Mouse (Mus musculus): ENCODE measurements around the gene Sp2. TPM values are rescaled to one million over a fixed set of nuclear protein-coding genes. Genes with fewer than 3 reads are reported as not detected.

Sp2 gene
- polyA plus RNA-seq, 1 experiment from 2014 or later, result 13.0 TPM

DNA sequence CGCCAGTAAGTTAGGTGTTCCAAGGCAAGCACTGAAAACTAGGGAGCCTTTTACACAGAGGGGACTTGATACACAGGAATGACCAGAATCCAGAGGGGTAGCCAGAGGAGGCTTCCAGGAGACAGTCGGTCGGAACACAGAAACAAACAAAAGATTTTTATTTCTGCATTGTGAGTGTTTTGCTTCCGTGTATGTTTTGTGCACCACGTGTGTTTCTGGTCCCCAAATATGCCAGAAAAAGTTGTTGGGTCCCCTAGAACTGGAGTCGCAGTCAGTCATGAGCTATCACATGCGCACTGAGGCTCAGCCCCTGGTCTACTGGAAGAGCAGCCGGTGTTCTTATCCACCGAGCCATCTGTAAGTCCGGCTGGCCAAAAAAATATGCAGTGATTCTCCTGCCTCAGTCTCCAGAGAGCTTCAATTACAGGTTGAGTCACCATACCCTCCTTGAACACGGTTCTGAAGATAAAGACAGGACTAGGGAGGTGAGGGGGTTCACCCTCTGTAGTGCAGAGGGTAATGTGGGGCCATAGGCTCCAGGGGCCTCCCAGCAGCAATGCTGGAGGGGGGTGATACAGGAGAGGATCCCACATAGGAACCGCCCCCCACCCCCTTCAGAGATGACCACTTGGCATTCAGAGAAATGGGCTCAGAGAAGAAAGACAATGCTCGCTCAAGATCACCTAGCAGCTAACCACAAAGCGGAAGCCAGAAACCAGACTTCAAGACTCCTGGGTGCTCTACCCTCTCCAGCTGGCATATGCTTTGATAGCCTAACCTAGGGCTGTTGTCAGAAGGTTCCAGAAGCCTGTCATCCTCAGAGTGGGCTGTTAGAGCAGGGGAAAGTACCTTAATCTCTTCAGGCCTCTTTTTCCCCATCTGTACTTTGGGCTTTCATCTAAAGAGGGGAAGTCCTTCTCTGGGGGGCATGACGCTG is 13.3 kb upstream of the Sp2 start:
- no peak for TF ChIP-seq CTCF (IDR thresholded peaks at IDR 0.05)
- DNase-seq (ENCODE audit: low read depth, low spot score) (no peak), ATAC-seq (no peak)
- H3K27me3 ChIP-seq, result peaks cover 4% of the 10 kb centered on the region
- in situ Hi-C loops (cut with MboI; ENCODE audit: low pct_unique_long_range_greater_than_20kb), result no loop called here
- CTCF ChIA-PET, result interaction anchor here (1.1 kb wide), 1 partner anchor 12 kb away, joined by 3 read pairs; no protein-coding TSS in a partner anchor
- POLR2A ChIA-PET, result interaction anchor here (0.5 kb wide), 1 partner anchor 35 kb away, joined by 4 read pairs; no protein-coding TSS in a partner anchor

GRCm38 (mm10) chr11:96995031-96995430 is 12.3 kb upstream of the Sp2 start:
- POLR2A ChIA-PET, result no interaction called here
- H3K27me3 ChIP-seq, result peaks cover 4% of the 10 kb centered on the region
- CTCF ChIA-PET, result no interaction called here
- DNase-seq (ENCODE audit: low read depth, low spot score) (no peak), ATAC-seq (no peak)
- no peak for TF ChIP-seq CTCF (IDR thresholded peaks at IDR 0.05)
- in situ Hi-C loops (cut with MboI; ENCODE audit: low pct_unique_long_range_greater_than_20kb), result no loop called here

- ATAC-seq (no peak), DNase-seq (ENCODE audit: low read depth, low spot score) (no peak)
- TF ChIP-seq CTCF (IDR thresholded peaks at IDR 0.05), result no peak
- peaks cover 4% of the 10 kb centered on the region for H3K27me3 ChIP-seq
- ChIA-PET POLR2A (no interaction called here), CTCF (interaction anchor here (1.0 to 1.1 kb wide), 2 partner anchors 11 to 37 kb away, joined by 4 to 5 read pairs; partner anchors contain the start of gene Scrn2)
- in situ Hi-C loops (cut with MboI; ENCODE audit: low pct_unique_long_range_greater_than_20kb), result no loop called here
Measured at GRCm38 (mm10) chr11:96992722-96993311, 10.1 kb upstream of the Sp2 start.

DNA sequence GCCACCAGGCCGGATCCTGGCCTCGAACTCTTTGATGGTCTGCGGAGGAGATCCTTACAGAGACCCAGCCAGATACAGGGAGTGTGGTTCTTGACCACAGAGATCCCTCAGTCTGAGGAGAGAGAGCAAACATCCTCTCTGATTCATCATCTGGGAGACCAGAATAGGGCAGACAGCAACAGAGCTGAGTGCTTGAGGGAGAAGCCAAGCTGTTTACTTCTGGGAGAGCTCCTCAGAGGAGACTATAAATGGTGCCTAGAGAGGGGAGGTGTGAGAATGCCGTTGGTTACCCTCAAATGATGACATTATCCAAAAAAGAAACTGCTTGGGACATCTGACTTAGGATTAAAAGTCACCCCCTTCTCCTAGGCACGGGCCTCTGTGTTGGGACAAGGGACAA is 8.7 kb upstream of the Sp2 start:
- ChIA-PET CTCF (no interaction called here), POLR2A (no interaction called here)
- in situ Hi-C loops (cut with MboI; ENCODE audit: low pct_unique_long_range_greater_than_20kb), result no loop called here
- no peak for TF ChIP-seq CTCF (IDR thresholded peaks at IDR 0.05)
- no peaks in the 10 kb centered on the region for H3K27me3 ChIP-seq
- DNase-seq (ENCODE audit: low read depth, low spot score), result no peak
- no peak for ATAC-seq

DNA sequence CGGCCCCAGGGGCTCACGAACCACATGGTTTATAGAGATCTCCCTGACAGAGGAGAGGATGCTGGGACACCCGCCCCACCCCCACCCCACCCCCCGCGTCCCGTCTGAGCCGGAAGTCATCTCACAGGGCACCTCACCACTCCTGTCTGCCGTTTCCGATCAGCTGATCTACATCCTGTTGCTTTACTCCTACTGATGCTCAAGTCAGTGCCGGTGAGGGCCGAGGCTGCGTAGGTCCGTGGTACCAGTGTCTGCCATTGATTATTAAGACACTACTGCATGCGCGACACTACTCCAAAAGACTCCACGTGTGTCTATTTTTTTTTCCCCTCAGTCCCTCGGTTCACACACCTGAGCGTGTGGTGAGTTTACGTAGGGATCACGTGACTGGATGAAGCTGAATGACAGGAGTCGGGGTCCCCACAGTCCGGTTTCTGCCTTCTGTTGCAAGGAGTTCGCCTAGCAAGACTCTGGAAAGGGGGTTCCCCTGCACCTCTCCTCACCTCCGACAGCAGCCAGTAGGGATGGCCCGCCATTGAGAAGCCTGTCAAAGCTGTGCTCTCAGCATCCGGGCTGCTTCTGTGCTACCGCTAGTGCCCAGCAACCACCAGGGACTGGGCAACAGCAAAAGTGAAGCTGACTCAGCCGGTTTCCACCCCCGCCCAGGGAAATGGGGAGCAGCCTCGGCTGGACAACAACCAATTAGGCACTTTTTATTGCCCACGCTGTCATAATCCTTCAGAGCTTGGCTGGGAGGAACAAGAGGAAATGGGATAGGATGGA is 5.3 kb upstream of the Sp2 start:
- ChIA-PET CTCF (no interaction called here), POLR2A (interaction anchor here (0.7 kb wide), 1 partner anchor 34 kb away, joined by 3 read pairs; no protein-coding TSS in a partner anchor)
- H3K27me3 ChIP-seq, result no peaks in the 10 kb centered on the region
- ATAC-seq (no peak), DNase-seq (ENCODE audit: low read depth, low spot score) (no peak)
- in situ Hi-C loops (cut with MboI; ENCODE audit: low pct_unique_long_range_greater_than_20kb), result loop anchor here (5.0 kb wide), 1 partner anchor 34 kb away; no protein-coding TSS in a partner anchor
- TF ChIP-seq CTCF (IDR thresholded peaks at IDR 0.05), result no peak

DNA sequence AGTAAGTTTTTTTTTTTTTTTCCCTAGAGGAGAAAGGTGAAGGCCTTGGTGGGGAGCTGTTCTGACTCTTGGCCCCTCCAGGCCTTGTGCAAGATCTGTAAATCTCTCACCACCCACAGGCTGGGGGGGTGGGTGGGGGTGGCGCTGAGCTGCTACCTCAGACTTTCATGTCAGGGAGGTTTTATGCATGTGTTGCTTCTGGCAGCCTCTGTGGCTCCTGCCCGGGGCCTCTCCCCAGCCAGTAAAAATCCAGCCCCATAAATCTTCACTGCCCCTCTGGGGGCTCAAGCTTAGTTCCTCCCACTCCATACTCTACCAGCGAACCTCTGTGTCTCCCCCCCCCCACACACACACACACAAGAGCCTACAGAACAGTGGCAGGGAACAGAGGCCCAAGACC is 3.7 kb upstream of the Sp2 start:
- in situ Hi-C loops (cut with MboI; ENCODE audit: low pct_unique_long_range_greater_than_20kb), result loop anchor here (5.0 kb wide), 1 partner anchor 36 kb away; no protein-coding TSS in a partner anchor
- no peak for DNase-seq (ENCODE audit: low read depth, low spot score)
- TF ChIP-seq CTCF (IDR thresholded peaks at IDR 0.05), result no peak
- no peaks in the 10 kb centered on the region for H3K27me3 ChIP-seq
- no peak for ATAC-seq
- ChIA-PET CTCF (interaction anchor here (2.2 kb wide), 1 partner anchor 36 kb away, joined by 9 read pairs; no protein-coding TSS in a partner anchor), POLR2A (no interaction called here)

DNA sequence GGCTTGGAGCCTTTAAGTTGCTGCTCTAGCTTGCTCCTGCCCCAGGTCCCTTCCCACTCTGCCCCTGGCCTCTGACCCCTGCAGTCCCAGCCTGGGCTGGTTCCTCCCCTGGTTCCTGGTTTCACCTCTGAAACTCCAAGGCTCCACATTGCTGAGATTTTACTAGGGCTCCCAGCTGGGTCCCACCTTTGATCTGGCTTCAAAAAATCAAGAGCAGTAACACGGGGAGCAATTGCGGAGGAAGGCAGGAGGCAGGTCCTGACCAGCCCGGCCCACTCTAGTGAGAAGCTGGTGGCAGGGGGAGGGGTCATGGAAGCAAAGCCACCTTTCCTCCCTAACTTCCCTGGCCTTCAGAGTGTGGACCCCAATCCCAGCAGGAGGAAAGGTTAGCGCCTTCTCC is 2.1 kb upstream of the Sp2 start:
- in situ Hi-C loops (cut with MboI; ENCODE audit: low pct_unique_long_range_greater_than_20kb), result loop anchor here (5.0 kb wide), 1 partner anchor 37 kb away; no protein-coding TSS in a partner anchor
- ChIA-PET CTCF (interaction anchor here (2.2 to 2.3 kb wide), 2 partner anchors 37 to 42 kb away, joined by 7 to 9 read pairs; no protein-coding TSS in a partner anchor), POLR2A (interaction anchor here (0.6 to 1.0 kb wide), 2 partner anchors 9 to 41 kb away, joined by 3 read pairs; no protein-coding TSS in a partner anchor)
- no peak for ATAC-seq
- H3K27me3 ChIP-seq, result no peaks in the 10 kb centered on the region
- DNase-seq (ENCODE audit: low read depth, low spot score), result no peak
- no peak for TF ChIP-seq CTCF (IDR thresholded peaks at IDR 0.05)

- POLR2A ChIA-PET, result no interaction called here
- TF ChIP-seq CTCF (IDR thresholded peaks at IDR 0.05), result peak; percentile 96
- ATAC-seq, result peak; percentile 2
- in situ Hi-C loops (cut with MboI; ENCODE audit: low pct_unique_long_range_greater_than_20kb), result no loop called here
- CTCF ChIA-PET, result interaction anchor here (0.7 to 2.7 kb wide), 7 partner anchors 10 to 50 kb away, joined by 3 to 22 read pairs (median 4); partner anchors contain the start of gene Scrn2
- no peaks in the 10 kb centered on the region for H3K27me3 ChIP-seq
- no peak for DNase-seq (ENCODE audit: low read depth, low spot score)
Measured at GRCm38 (mm10) chr11:96982355-96982754, 404 bp downstream of the Sp2 start.

GRCm38 (mm10) chr11:96981461-96981860 is 1.3 kb downstream of the Sp2 start:
- ATAC-seq (no peak), DNase-seq (ENCODE audit: low read depth, low spot score) (no peak)
- TF ChIP-seq CTCF (IDR thresholded peaks at IDR 0.05), result no peak
- CTCF ChIA-PET, result interaction anchor here (0.7 to 2.7 kb wide), 6 partner anchors 11 to 51 kb away, joined by 3 to 22 read pairs (median 6); partner anchors contain the start of gene Scrn2
- no peaks in the 10 kb centered on the region for H3K27me3 ChIP-seq
- POLR2A ChIA-PET, result no interaction called here
- in situ Hi-C loops (cut with MboI; ENCODE audit: low pct_unique_long_range_greater_than_20kb), result no loop called here

- no peak for TF ChIP-seq CTCF (IDR thresholded peaks at IDR 0.05)
- POLR2A ChIA-PET, result interaction anchor here (1.7 kb wide), 1 partner anchor 40 kb away, joined by 5 read pairs; no protein-coding TSS in a partner anchor
Measured at GRCm38 (mm10) chr11:96980021-96980420, 2.7 kb downstream of the Sp2 start.

More at GRCm38 (mm10) chr11:96980021-96980420, 2.7 kb downstream of the Sp2 start:
- CTCF ChIA-PET, result interaction anchor here (1.1 to 6.0 kb wide), 4 partner anchors 19 to 48 kb away, joined by 3 to 42 read pairs (median 4); partner anchors contain the start of gene Scrn2
- in situ Hi-C loops (cut with MboI; ENCODE audit: low pct_unique_long_range_greater_than_20kb), result no loop called here
- DNase-seq (ENCODE audit: low read depth, low spot score) (no peak), ATAC-seq (no peak)
- H3K27me3 ChIP-seq, result no peaks in the 10 kb centered on the region

Data from Patski (cell line).